Mouse (Mus musculus) megakaryocyte, embryonic 14.5 days (primary cell): ENCODE data around the gene Sowahb.

Experiments used
- FLI1 ChIP-seq: IDR thresholded peaks from 2 replicates; pipeline ENCODE4 v1.6.1; 2012; ENCODE audit warnings: low read length, inconsistent platforms, mixed read lengths
- GATA1 ChIP-seq: IDR thresholded peaks from 3 replicates; pipeline ENCODE4 v1.6.1; 2012; ENCODE audit warnings: mixed read lengths, low read length, inconsistent platforms, borderline replicate concordance

DNA sequence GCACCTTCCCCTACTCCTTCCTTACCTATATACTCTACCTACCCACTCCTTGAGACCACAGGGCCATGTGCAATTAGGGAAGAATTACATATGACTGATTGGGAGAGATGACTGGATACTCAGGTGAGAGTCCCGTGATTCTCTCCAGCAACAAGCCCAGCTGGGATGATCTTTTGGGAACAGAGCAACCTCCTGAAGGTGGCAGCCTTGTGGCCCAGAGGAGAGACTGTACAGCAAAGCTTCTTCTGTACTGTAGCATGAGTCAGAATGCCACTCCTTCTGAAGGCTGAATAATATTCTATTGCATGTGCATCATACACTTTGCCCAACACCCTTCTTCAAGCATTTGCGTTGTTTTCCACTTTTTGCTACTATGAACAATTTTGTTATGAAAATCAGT, 42.2 kb downstream of the Sowahb start:
- TF ChIP-seq GATA1 (no peak), FLI1 (no peak)
